Mouse (Mus musculus) heart, postnatal 0 days (tissue): ENCODE data around the gene Jmjd4. TPM values are rescaled to one million over a fixed set of nuclear protein-coding genes. Genes with fewer than 3 reads are reported as not detected.

Source experiments
- ATAC-seq: fragments of 200-750 bp; cut with Nextera tagmentation; 2 replicates; pipeline ENCODE4 v1.8.0; 2017; ENCODE audit warnings: low read depth, moderate number of reproducible peaks, moderate library complexity; ENCODE audit not compliant: insufficient read depth
- DNase-seq: peaks from one replicate; pipeline ENCODE4 v3.0.0-alpha.2; 2016; ENCODE audit warnings: low spot score
- H3K27ac ChIP-seq: fragments of 300-500 bp; sonication (generic); 2 replicates; pipeline ENCODE4 v1.5.1; 2014; ENCODE audit warnings: low read depth, mild to moderate bottlenecking
- H3K27me3 ChIP-seq: fragments of 300-500 bp; sonication (generic); 2 replicates; pipeline ENCODE4 v1.6.1; 2014; ENCODE audit warnings: low read length, mixed read lengths; ENCODE audit not compliant: control insufficient read depth, insufficient read depth
- H3K36me3 ChIP-seq: fragments of 300-500 bp; sonication (generic); replicated peaks from 2 replicates; pipeline ENCODE4 v1.6.1; 2014; ENCODE audit warnings: low read length, mixed read lengths; ENCODE audit not compliant: control insufficient read depth, insufficient read depth
- H3K4me1 ChIP-seq: fragments of 300-500 bp; sonication (generic); 2 replicates; pipeline ENCODE4 v1.6.1; 2014; ENCODE audit warnings: antibody characterized with exemption; ENCODE audit not compliant: control insufficient read depth, insufficient read depth
- H3K4me2 ChIP-seq: fragments of 300-500 bp; sonication (generic); 2 replicates; pipeline ENCODE4 v1.6.1; 2014; ENCODE audit warnings: low read depth, mild to moderate bottlenecking, low read length, moderate library complexity
- H3K4me3 ChIP-seq: fragments of 300-500 bp; sonication (generic); 2 replicates; pipeline ENCODE4 v1.5.1; 2014; ENCODE audit warnings: low read depth, low read length
- H3K9ac ChIP-seq: fragments of 300-500 bp; sonication (generic); replicated peaks from 2 replicates; pipeline ENCODE4 v1.6.1; 2014; ENCODE audit warnings: low read depth, low read length, mixed read lengths
- H3K9me3 ChIP-seq: fragments of 300-500 bp; sonication (generic); replicated peaks from 2 replicates; pipeline ENCODE4 v1.6.1; 2016; ENCODE audit warnings: low read length; ENCODE audit not compliant: control insufficient read depth
- CTCF ChIP-seq: IDR thresholded peaks from 2 replicates; pipeline ENCODE4 v1.5.1; 2016; ENCODE audit warnings: antibody characterized with exemption, control low read depth, low read depth
- EP300 ChIP-seq: IDR thresholded peaks from 2 replicates; pipeline ENCODE4 v1.6.1; 2016; ENCODE audit warnings: antibody characterized with exemption, low read depth
- WGBS: fragments of 180-500 bp; shearing (Covaris S2); extraction: QIAGEN DNeasy Blood & Tissue Kit; methylation state at CpG from one replicate; pipeline ENCODE4 v1.1.7; 2014; 5-methylcytosine and 5-hydroxymethylcytosine counted together
- polyA plus RNA-seq: library from polyadenylated mRNA; unstranded; fragments of >200 nt; fragmentation: Nextera tagmentation; extraction: Ambion mirVana; gene quantifications from 2 replicates; pipeline ENCODE4 v1.2.1, GENCODE M21; 2015
- total RNA-seq: library from RNA; depleted of rRNA; stranded (reverse); fragments of >200 nt; gene quantifications from 2 replicates; pipeline ENCODE4 v1.2.3, GENCODE M21; 2014; ENCODE audit warnings: low replicate concordance

The Jmjd4 gene
- total and polyA plus RNA-seq, 2 experiments from 2014 or later, result 8.9 to 15.1 TPM

DNA sequence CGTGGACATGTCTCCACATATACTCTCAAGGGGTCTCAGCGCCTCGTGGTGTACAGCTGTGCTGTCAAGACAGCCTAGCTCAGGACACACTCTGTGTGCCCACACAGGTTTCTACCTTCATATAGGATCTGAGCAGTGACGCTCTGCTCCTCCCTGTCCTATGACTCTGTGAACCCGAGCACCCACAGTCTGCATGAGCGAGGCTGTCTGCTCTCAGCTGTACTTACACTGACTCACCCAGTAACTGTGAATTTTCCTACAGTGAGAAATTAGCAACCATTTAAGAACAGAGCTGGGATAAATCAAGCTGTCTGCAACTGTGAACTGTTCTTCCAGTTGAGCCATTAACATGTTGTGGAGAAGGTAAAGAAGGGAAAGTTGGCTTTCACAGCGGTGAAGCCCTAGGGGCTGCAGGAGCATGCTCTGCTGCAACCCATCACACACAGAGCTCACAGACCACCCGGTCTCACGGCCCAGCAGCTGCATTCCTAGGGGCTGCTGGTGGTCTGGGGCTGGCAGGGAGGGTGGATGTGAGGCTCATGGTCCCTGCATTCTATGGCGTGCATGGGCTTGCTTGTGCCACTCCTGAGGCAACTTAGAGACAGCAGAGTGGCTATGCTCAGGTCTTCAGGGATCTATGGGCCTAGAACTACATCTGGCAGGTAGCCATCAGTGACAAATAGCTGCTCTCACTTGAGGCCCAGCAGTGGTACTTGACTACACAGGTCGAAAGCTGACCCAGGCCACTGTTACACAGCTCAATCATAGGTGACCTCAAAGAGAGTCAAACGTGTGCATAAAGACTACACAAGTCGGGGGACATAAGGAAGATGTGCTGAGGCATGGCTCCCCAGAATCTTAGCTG is 36.6 kb upstream of the Jmjd4 start:
- Histone ChIP-seq H3K9ac (no peak overlapping the region), H3K4me3 (no peak overlapping the region), H3K4me2 (no peak overlapping the region), H3K36me3 (0 out of 2 replicates have a peak, but pooled peaks cover 6% of the 10 kb centered on the region), H3K4me1 (peaks cover 23% of the 10 kb centered on the region; the same call in 1 of the 2 replicates), H3K27ac (no peak overlapping the region), H3K27me3 (no peaks in the 10 kb centered on the region), H3K9me3 (no peaks in the 10 kb centered on the region)
- WGBS, result 68% methylated on average over 13 of the region's 13 CpGs
- ATAC-seq (no peak), DNase-seq (no peak)
- TF ChIP-seq CTCF (no peak), EP300 (no peak)

DNA sequence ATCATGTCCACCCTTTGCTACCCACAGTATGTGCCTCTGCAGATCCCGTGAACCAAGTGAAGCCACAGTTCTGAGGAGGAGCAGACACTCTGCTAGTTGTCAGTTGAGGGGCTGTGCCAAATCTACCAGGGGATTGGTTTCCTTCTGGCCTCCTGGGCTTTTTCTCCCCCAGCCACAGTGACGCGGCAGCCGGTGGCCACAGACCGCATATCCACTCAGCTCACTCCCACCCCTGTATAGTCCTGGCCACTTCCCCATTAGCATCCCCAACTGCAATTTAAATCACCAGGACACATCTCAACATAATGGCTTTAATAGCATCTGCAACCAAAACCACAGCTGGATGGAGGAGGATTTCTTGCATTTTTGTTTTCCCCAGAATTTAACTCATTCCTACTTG is 31.1 kb upstream of the Jmjd4 start:
- peaks cover 6% of the 10 kb centered on the region; the same call in 1 of the 2 replicates for H3K4me1 ChIP-seq
- ATAC-seq, result no peak
- peaks cover 26% of the 10 kb centered on the region; the same call in 1 of the 2 replicates for H3K36me3 ChIP-seq
- no peaks in the 10 kb centered on the region for H3K9me3 ChIP-seq
- DNase-seq, result no peak
- H3K27me3 ChIP-seq, result no peaks in the 10 kb centered on the region
- no peak overlapping the region for H3K9ac ChIP-seq
- no peak overlapping the region for H3K27ac ChIP-seq
- H3K4me2 ChIP-seq, result no peak overlapping the region
- H3K4me3 ChIP-seq, result no peak overlapping the region
- TF ChIP-seq CTCF (no peak), EP300 (no peak)
- 73% methylated on average over 5 of the region's 5 CpGs for WGBS

DNA sequence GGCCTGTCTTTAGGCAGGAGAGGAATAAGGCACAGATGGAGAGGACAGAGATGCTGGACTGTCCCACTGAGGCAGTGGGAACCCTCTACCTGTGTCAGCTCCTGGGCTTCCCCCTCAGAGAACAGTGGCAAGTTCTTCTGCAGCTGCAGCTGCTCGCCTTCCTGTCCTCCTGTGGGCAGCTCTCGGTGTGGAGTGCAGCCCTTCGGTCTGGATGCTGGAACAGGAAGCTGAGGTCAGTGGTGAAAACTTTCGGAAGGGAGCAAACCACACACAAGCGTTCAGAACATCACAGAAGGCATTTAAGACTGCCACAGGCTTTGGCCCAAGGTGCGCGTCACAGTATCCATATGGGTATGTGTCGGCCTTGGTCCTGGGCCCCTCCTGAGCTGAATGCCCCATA is 28.4 kb upstream of the Jmjd4 start:
- Histone ChIP-seq H3K4me2 (no peak overlapping the region), H3K4me1 (0 out of 2 replicates have a peak, but pooled peaks cover 3% of the 10 kb centered on the region), H3K27ac (peak overlapping the region; percentile 48; the same call in 1 of the 2 replicates), H3K4me3 (no peak overlapping the region), H3K27me3 (no peaks in the 10 kb centered on the region), H3K9me3 (no peaks in the 10 kb centered on the region), H3K9ac (no peak overlapping the region), H3K36me3 (peaks cover 39% of the 10 kb centered on the region; the same call in 1 of the 2 replicates)
- TF ChIP-seq EP300 (no peak), CTCF (no peak)
- no peak; the same call in 1 of the 2 replicates for ATAC-seq
- 75% methylated on average over 8 of the region's 8 CpGs for WGBS
- DNase-seq, result no peak

DNA sequence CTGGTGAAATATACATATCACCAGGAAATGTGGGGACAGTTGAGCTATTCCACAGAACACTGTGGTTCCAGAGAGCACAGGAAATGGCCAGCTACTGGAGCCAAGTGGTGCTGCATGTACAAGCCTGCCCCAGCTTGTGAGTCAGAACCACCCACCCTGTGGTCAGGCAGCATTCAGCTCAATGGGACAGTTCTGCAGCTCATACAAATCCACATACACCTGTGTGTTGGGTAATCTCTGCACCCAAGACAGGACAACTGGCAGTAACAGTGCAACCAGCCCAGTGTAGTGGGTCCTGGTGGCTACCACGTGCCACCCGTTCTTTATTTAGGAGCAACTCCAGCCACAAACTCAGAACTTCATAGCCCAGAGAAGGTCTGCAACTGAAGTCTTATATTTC is 27.9 kb upstream of the Jmjd4 start:
- DNase-seq, result no peak
- no peak overlapping the region for H3K4me2 ChIP-seq
- no peaks in the 10 kb centered on the region for H3K27me3 ChIP-seq
- TF ChIP-seq EP300 (no peak), CTCF (no peak)
- no peak overlapping the region for H3K9ac ChIP-seq
- H3K9me3 ChIP-seq, result no peaks in the 10 kb centered on the region
- peak overlapping the region; percentile 48; the same call in 1 of the 2 replicates for H3K27ac ChIP-seq
- peaks cover 44% of the 10 kb centered on the region; the same call in 1 of the 2 replicates for H3K36me3 ChIP-seq
- ATAC-seq, result no peak
- H3K4me3 ChIP-seq, result no peak overlapping the region
- WGBS, result 85% methylated on average over 2 of the region's 2 CpGs
- H3K4me1 ChIP-seq, result 0 out of 2 replicates have a peak, but pooled peaks cover 3% of the 10 kb centered on the region

DNA sequence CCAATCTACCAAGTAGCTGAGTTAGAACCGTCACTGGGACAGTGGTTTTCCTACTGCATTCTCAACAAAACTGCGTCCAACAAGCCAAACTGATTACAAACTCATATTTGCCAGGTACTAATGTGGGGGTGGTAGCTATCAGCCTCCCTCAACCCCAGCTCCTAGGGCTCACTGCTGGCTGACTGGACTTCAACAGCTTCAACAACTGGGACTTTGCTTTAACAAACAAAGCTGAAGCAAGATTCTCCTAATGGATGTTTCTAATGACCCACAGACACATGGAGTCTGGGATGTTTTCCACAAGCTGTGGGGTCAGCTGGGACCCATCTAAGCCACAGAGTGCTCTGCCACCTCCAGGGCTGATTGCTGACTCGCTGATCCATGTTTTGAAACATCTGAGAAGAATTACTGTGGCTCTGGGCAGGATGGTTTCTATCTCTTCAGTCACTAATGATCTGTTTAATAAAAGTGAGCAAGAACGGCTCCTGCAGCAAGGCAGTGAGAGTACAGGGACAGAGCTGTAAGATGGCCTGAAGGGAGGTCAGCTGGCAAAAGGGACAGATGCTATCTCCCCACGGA is 26.7 kb upstream of the Jmjd4 start:
- Histone ChIP-seq H3K27me3 (no peaks in the 10 kb centered on the region), H3K9me3 (no peaks in the 10 kb centered on the region), H3K4me3 (no peak overlapping the region), H3K4me1 (0 out of 2 replicates have a peak, but pooled peaks cover 3% of the 10 kb centered on the region), H3K27ac (no peak overlapping the region), H3K9ac (no peak overlapping the region), H3K4me2 (no peak overlapping the region), H3K36me3 (peaks cover 49% of the 10 kb centered on the region; the same call in 1 of the 2 replicates)
- TF ChIP-seq CTCF (no peak), EP300 (no peak)
- 79% methylated on average over 5 of the region's 5 CpGs for WGBS
- ATAC-seq (no peak), DNase-seq (no peak)
